Mouse (Mus musculus) gonadal fat pad, adult 2 months (tissue): ENCODE results near the gene Fam208b. TPM values are rescaled to one million over a fixed set of nuclear protein-coding genes. Genes with fewer than 3 reads are reported as not detected.

Source experiments
- DNase-seq: peaks from one replicate; pipeline ENCODE4 v3.0.0-alpha.2; 2012; ENCODE audit warnings: low read depth
- polyA plus RNA-seq: library from polyadenylated mRNA; depleted of rRNA; stranded (reverse); fragments of >200 nt; gene quantifications from 2 replicates; pipeline ENCODE4 v1.2.3, GENCODE M21; 2012; rRNA removed

Gene Fam208b
- polyA plus RNA-seq, result 4.8 and 5.0 TPM in 2 replicates

- peak; percentile 84 for DNase-seq
Observed at GRCm38 (mm10) chr13:3610795-3611438, at the start of gene Fam208b. Gene Fam208b (minus strand): TSS chr13:3611108.

GRCm38 (mm10) chr13:3659163-3660160, 48.6 kb upstream of the Fam208b start:
- DNase-seq, result no peak

- DNase-seq, result no peak
Observed at GRCm38 (mm10) chr13:3654432-3654831, 43.5 kb upstream of the Fam208b start.

DNA sequence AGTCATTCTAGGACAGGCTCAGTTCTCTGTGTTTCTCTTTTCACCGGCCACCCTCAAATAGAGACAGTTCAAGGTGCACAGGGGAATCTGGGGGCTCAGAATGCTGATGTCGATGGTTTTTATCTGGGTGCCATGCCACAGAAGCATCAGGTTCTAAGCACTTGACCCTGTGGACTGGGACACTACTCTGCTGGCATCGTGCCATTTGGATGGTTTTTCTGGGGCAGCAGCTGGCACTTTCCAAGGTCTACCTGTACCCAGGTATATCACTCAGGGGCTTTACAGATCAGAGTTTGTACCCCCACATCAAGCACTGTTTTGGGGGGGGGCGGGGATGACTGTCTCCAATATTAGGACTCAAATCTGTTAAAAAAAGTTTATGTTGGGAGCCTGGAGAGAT, 39.7 kb upstream of the Fam208b start:
- no peak for DNase-seq

GRCm38 (mm10) chr13:3646566-3646965, 35.7 kb upstream of the Fam208b start:
- DNase-seq, result no peak

DNA sequence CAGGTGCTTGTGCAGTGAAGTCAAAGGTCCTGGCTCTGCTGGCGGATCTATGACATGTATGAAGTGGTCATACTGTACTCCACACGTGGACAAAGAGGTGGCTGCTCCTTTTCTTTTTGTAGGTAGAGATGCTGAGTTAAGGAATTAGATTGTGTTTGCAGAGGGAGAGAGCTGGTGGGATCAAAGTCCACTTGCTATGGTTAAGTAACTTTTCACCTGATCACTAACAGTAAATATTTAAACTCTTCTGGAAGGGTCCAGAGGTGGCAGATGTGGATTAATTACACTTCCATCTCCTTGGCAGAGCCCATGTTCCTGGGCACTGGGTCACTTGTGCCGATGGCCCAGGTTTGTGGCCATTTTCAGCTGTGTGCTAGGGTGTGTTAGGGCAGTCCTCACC, 35.0 kb upstream of the Fam208b start:
- no peak for DNase-seq

GRCm38 (mm10) chr13:3644871-3645270, 34.0 kb upstream of the Fam208b start:
- DNase-seq, result no peak

DNA sequence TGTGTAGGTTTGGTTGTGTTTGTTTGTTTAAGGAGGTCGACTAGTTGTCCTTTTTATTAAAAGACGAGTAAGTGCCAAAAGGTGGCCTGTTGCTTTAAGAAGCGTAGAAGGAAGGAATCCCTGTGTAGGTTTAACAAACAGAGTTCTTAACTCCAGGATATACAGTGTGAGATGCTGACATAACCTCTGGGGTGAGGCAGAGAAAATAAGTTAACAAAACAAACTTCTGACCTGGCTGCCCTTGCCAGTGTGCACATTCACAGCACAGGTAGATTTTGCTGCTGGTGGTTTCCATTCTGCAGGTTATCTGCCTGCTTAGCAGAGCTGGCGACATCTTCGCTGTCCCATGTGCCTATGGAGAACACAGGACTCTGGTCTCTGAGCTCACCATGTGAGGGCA, 31.6 kb upstream of the Fam208b start:
- DNase-seq, result no peak

- no peak for DNase-seq
Observed at GRCm38 (mm10) chr13:3642049-3642448, 31.1 kb upstream of the Fam208b start.

DNA sequence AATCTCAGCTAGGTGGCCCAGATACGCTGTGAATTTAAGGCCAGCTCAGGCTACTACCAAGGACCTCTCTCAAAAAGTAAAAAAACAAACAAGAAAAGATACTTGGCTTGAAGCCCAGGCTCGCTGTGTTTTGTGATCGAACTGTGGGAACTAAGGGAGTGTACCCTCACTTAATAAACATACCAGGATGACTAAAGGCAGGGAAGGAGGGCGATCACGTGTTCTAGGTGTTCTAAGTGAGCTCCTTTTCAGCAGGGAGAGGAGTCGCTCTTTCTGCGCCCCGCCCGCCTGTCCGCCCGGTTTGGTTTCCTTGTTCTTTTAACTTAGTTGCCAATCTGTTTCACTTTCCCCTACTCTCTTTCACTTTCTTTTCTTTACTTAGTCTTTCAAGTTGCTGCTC, 25.9 kb upstream of the Fam208b start:
- no peak for DNase-seq

DNA sequence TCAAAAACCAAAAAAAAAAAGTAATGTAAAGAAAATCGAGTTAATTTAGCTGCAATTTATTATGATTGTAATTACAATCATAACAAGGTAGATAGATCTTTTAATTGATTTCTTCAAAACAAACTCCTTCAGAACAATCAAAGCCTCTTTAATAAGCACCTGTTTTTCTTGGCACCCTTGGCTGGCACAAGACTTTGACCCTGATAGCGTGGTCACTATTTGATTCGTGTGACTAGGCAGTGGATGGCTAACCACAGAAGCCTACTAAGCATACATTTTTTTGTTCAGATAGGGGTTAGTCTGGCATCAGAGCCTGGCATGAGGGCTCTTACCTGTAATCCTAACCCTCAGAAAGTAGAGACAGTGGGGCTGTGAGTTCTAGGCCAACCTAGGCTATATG, 24.2 kb upstream of the Fam208b start:
- DNase-seq, result no peak

DNA sequence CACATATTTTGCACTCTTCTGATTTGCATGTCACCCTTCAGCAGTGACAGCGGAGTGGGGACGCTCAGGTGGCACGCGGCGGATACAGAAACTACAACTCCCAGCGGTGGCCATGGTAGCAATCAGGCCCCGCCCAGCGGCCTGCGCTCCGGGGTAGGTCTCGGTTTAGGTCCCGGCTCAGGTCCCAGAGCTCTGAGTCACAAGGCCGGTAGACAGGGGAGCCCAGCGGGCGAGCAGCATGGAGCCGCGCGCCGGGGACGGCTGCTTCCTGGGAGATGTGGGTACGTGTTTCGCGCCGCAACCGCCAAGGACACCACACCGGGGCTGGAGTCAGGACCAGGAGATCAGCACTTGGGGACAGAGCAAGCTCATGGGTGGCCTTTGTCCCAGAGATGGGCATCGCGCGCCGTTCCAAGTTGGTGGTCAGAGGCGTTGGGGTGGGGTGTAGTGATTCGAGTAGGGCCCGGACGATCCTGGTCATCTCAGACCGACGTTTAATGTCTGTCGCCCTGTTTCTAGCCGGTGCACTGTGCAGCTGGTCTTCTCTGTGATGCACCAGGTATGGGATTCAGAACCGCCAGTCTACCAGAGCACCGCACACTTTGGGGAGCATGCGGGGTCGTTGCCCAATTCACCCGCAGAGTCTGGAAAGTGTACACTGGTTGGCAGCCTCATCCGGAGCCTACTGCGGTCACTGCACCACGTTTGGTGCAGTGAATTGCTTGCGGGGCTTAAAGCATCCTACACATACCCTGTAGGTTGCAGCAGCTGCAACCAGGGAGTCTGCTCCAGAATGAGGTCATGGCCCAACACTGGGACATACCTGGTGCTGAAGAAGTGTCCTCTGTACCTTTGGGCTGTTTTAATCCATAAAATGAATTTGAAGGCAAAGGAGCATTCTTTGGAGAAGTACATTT, 23.2 kb upstream of the Fam208b start, which contains the start of gene Asb13:
TSS of gene Asb13 (plus strand) at position 138 of the 917 bp plus-strand sequence.
- no peak for DNase-seq

DNA sequence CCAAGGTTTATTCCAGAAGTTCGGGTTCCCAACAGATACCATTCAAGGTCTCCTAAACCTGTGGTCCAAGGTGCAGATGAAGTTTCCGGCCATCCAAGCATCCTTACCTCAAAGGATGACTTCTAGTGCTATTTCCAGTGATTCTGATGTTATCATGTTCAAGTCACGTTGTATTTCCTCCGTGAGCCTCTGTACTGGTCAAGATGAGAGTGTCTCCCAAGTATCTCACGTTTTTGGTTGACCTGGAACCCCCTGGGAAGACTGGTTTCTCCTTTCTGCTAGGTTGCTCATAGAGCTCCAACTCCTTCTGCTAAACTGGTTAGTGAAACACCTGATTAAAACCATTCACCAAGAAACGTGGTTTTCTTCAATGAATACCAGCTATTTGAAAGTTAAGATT, 22.2 kb upstream of the Fam208b start:
- DNase-seq, result no peak

DNA sequence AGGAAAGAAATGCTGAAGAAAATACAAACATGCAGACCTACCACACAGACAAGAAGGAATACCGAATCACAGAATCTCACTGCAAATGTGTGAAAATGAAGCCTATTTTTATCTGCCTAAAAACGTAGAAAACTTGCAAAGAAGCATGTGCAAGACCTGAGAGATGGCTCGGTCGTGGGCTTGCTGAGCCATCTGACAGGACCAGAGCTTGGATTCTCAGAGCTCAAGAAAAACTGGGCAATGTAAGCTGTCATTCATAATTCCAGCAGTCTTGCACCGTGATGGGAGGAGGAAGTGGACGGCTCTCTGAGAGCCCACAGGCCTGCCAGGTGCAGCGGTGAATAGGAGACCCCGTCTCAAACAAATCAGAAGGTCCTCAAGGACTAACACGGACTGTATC, 21.6 kb upstream of the Fam208b start:
- no peak for DNase-seq

DNA sequence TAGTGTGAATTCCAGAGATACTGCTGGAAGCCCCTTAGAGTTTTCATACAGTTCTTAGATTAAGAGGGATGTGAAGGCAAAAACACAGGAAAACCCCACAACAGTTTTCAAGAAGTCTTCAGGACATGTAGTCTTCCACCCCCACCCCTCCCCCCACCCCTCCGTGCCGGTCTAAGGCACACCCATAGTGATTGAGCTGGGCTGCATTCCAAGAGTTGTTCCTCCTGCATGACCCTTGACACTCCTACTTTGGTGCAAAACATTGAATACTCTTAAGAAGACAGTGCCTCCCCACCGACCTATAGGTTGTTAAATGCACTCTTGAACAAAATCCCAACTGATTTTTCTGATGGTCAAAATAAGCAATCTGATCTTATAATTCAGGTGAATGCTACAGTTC, 17.2 kb upstream of the Fam208b start:
- no peak for DNase-seq

DNA sequence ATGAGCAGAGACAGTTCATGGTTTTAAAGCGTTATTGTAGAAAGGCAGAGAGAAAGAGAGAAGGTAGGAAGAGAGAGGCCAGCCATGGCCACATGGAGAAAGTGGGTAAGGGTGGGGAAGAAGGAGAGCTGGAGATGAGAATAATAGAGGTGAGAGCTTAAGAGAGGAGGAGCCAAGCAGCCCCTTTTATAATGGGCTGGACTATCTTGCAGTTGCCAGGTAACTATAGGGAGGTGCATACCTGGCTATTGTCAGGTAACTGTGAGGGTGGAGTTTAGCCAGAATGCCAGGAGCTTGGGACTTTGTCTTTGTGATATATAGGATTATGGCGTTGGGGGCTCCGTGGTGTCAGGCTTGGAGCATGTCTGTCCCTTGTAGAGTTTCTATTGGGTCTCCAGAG, 16.2 kb upstream of the Fam208b start:
- no peak for DNase-seq

DNA sequence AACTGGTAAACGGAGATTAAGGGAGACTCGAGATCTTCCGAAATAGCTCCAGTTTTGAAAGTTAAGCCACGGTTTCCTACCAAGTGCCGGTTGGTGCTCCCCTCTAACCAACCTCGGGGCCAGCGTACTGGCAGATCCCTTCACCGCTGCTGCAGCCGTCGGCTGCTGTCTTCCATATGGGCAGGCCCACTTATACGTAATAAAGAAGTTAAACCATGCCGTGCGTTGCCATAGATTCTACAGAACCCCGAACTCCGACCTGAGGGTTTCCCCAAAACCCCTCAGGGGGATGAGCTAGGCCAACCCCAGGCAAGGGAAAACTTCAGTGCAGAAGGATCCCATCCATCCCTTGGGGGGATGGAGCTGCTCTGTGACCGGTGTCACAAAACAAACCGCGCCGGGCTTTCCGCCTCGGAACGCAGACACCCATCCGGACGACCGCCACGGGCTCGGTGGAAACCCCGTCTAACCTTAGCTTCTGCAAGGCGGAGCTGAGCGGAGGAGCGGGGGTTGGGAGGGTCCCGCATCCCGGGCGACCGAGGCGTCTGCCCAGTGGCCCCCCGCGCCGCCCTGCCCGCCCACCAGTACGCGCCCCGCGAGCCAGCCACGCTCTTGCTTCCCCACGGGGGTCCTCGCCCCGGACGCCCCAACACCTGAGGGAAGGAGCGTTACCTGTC, 652 bp downstream of the Fam208b start:
- DNase-seq, result no peak

GRCm38 (mm10) chr13:3609780-3610117, 1.2 kb downstream of the Fam208b start:
- no peak for DNase-seq

DNA sequence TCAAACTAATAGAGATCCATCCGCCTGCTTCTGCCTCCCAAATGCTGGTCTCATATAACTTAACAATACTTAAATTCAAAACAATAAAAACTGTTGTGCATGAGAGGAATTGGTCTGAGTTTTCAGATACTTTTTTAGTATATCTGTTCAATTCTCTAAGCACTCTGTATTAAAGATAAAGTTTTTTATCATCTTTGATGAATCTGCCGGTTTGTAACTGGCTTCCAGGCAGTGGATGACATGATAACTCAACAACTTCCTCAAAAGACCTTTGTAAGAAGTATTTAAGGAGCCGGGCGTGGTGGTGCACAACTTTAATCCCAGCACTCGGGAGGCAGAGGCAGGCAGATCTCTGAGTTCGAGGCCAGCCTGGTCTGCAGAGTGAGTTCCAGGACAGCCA, 14.7 kb downstream of the Fam208b start:
- DNase-seq, result no peak

DNA sequence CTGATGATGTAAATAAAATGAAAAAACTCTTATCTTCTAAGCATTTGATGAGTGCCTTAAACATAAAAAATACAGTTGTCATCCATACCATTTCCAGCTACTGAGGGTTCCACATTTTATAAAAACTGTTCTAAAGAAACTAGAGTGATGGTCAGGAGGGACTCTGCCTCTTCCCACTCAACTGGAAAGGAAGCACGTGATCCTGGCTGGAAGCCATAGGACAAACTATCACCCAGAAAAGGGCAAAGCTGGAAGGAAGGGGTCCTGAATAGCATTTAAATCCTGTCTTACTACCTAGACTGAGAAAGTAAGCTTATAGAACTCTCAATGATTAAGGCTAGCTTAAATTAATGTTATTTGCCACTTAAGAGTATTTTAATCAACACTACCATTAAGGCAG, 16.6 kb downstream of the Fam208b start:
- DNase-seq, result no peak

- no peak for DNase-seq
Observed at GRCm38 (mm10) chr13:3590789-3591188, 20.1 kb downstream of the Fam208b start.
